Mouse (Mus musculus): Measurements from ENCODE around the gene Frmd6.

Frmd6 gene

DNA sequence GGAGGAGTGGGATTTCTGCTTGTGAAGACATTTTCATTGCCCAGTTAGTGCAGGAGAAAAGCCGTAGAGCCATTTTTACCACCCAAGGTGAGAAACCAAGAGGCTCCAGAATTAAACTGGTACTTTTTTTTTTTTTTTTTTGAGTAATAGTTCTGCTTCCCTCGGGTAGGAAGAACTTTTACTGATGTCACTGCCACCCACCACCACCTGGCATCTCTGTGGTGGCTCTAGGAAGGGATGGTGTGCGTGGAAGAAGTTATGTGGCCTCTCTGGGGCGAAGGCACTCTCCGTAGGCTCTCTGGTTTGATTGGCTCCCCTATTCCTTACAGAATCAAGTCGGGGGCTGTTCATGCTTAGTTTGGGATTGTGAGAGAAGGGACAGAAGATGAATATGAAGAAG, 17.3 kb upstream of the Frmd6 start:
- DNase-seq (ENCODE audit: extremely low spot score, low read depth, low spot score), result no peak

DNA sequence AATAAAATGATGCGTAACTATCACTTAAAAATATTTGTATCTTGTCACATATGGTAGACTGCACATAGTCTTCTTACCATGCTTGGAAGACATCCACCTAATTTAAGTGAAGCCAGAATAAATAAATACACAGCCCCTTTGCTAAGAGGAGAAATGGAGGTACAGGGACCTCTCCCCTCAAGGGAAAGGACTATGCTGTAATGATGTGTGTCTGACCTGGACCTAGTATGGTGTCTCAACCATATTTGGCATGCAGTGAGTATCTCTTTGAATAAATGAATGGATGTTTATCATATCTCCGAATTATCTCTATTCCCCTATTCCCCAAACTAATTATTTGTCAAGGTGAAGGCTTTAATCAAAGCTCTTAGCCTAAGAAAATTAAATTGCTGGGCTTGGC, 15.4 kb upstream of the Frmd6 start:
- no peak for DNase-seq (ENCODE audit: extremely low spot score, low read depth, low spot score)

DNA sequence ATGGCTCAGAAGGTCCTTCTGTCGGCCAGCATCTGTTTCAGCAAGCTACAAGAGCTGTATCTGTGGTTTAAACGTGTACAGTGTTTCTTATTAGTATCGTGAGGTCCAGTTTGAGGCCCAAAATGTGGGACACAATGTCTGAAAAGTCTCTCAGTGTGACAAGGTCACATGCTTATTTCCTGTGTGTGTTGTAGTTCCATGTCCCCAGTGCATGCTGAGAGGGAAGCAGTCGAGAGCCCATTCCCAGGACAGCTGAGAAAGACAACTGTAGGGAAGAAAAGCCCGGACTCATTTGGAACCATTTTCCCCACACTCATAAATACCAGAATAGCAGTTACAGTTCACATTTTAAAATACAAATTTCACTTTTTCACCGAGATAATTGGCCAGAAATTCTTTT, 13.5 kb upstream of the Frmd6 start:
- DNase-seq (ENCODE audit: extremely low spot score, low read depth, low spot score), result no peak

- no peak for DNase-seq (ENCODE audit: extremely low spot score, low read depth, low spot score)
Measured at GRCm38 (mm10) chr12:70812176-70812575, 13.1 kb upstream of the Frmd6 start.

DNA sequence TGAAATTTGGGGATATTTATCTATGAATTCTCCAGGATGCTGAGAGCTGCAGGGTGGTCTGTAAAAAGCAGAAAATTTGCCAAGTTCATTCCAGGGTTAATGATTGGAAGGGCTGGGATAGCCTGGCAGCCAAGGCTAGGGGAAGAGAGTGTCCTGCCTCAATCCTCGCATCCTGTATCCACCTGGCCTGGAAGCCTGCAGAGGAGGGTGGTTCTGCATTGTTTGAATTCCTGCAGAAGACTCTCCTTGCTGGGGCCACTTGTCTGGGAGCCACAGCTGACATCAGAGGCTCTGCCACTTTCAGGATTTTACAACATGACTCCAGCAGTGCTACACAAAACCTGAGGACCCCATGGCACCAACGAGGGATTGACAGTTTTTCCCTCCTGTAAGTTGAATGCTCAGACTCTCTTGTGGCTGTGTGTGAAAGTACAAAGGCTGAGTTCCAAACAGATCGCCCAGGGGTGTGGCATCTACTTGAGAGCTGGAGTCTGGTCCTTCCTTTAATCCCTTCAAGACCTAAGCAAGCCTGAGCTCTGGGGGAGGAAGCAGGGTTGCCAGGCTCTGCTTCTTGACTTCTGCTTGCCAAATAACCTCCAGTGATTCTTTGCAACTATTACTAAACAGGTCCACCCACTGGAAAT, 12.4 kb upstream of the Frmd6 start:
- DNase-seq (ENCODE audit: extremely low spot score, low read depth, low spot score), result no peak

DNA sequence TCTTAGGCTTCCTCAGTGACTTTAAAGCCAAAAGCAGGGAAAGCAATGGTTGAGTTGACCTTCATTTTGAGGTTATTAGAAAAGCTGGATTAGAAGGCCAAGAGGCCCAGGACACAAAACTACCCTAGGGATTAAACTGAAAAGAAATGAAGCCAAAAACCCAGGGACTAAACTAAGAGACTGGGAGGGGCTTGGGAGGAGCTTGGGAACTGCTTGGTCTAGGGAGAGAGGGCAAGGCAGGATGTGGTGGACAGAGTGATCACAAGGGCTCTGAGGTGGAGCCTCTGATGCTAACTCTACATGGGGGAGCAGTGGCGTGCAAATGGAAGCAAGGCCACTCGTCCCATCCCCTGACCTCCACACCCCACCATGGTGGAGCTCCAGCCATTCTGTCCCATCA, 8.6 kb upstream of the Frmd6 start:
- no peak for DNase-seq (ENCODE audit: extremely low spot score, low read depth, low spot score)

DNA sequence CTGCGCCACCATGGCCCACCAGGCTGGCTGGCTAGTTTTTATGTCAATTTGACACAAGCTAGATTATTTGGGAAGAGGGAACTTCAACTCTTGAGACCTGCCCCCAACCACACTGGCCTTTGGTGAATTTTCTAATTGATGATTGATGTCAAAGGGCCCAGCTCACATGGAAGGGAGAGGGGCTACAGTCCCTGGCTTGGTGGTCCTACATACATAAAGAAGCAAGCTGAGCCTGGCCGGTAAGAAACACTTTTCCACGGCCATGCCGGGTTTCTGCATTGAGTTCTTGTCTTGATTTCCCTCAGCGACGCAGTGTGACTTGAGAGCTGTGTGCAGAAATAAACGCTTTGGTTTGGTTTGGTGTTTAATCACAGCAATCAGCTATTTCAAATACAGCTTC, 1.3 kb upstream of the Frmd6 start:
- DNase-seq (ENCODE audit: extremely low spot score, low read depth, low spot score), result no peak

- no peak for DNase-seq (ENCODE audit: extremely low spot score, low read depth, low spot score)
Measured at GRCm38 (mm10) chr12:70825651-70826317, 470 bp downstream of the Frmd6 start.

DNA sequence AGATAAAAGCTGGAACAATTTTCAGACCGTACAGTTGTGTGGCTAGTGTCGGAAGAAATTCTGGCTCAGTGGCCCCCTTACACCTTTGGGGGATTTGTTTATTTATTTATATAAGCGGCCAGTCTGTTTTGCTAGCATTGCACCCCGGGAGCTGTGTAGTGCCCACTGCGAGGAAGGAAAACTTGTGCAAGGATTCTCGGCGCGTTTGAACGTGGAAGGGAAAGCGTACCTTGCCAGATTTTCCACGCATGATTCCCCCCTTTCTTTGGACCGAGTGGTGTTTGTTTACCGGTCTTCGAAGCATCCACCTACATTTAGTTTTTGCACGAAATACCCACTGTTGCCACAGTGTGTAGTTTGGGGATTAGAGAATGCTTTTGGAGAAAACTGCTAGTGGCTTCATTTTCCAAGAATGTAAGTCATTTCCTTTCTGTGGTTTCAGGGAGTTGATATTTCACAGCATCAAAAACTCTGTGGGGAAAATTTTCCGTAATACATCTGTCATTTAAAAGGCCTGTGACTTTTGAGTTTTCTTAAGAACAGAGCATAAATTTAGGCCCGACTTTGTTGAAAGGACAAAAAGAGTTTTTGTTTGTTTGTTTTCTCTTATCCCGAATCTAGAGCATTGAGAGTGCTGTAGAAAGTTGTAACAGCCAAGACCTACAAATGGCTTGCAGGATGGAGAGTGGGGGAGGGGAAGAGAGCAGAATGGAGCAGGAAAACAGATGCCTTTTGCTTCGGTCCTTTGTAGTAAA, 1.2 kb downstream of the Frmd6 start:
- DNase-seq (ENCODE audit: extremely low spot score, low read depth, low spot score), result no peak

DNA sequence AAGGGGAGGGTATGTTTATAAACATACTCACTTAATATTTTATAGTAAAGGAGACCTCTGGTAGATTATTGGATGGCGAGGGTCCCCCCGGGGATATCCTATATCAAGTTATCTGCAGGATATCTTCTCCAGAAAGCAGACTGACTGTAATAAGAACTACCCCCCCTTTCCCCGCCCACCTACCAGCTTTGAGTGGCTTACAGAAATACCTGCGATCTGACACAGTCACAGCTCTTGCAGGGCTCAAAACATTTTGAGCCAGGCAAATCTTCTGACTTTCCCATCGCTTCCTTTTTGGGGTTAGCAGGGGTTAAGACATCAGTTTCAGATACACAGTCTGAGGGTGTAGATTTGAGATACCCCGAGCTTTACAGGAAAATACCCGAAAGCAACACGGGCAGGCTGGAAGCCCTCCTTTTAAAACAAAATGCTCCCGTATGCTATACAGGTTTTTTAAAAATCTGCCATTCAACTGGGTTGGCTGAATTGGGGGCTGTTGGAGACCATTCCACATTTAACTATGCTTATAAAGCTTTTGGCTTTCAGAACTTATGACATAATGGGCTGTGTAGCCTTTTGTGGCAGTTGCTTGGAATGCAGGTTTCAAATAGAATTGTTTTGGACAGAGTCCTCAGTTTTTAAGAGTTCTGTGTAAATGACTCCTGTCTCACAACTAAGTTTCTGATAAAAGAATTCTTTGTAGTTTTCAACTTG, 2.0 kb downstream of the Frmd6 start:
- DNase-seq (ENCODE audit: extremely low spot score, low read depth, low spot score), result no peak

- no peak for DNase-seq (ENCODE audit: extremely low spot score, low read depth, low spot score)
Measured at GRCm38 (mm10) chr12:70827901-70828271, 2.6 kb downstream of the Frmd6 start.

DNA sequence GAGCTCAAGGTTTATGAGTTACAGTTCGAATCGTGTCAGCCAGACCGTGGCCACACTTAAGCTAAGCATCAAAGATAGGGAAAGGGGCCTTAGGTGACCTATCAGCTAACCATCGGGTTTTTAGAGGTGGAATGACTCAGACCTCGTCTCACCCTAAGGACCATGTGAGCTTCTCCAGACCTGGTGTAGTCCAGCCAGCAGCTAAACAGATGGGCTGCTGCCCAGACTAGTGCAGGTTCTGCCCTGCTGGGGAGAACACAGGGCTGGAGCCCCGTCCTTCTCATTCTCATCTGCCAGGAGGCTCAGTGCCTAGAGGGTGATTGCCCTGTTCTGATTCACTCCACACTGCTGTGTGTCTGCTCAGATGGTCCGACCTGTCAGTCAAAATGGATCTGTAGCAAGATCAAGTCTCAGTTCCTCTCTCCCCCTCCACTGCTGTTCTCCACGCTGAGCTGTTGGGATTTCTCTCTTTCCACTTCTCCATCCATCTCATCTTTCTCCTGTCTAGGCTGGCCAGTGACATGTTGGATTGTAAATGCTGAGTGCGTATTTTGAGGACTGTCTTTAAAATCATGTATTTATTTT, 5.8 kb downstream of the Frmd6 start:
- no peak for DNase-seq (ENCODE audit: extremely low spot score, low read depth, low spot score)

DNA sequence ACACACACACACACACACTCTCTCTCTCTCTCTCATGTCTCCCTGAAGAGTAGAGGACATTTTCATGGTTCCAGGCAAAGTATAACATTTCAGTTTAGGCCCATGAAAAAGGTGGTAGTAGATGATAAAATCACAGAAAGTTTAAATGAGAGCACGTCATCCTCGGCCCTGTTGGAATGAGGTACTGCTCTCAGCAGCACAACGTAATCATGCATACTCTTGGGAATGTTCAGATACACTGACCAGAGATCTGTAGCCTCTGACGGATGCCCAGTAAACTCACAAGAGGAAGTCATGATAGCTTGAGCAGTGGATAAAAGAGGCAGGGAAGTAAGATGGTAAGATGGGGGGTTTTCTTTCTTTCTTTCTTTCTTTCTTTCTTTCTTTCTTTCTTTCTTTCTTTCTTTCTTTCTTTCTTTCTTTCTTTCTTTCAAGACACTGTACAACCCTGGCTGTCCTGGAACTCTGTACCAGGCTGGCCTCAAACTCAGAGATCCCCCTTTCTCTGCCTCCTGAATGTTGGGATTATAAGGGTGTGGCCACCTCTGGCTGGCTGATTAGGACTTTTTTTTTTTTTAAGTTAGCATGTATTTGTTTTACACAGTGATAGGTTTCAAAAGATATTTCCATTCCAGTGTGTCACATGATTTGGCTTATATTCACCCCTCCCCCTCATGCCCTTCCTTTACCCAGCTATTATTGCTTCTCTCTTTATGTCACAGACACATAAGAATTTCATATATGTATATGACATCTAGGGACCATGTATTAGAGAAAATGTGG, 7.1 kb downstream of the Frmd6 start:
- DNase-seq (ENCODE audit: extremely low spot score, low read depth, low spot score), result no peak

- DNase-seq (ENCODE audit: extremely low spot score, low read depth, low spot score), result no peak
Measured at GRCm38 (mm10) chr12:70833050-70833449, 7.7 kb downstream of the Frmd6 start.

- DNase-seq (ENCODE audit: extremely low spot score, low read depth, low spot score), result no peak
Measured at GRCm38 (mm10) chr12:70834043-70834442, 8.7 kb downstream of the Frmd6 start.

GRCm38 (mm10) chr12:70835004-70835403, 9.7 kb downstream of the Frmd6 start:
- DNase-seq (ENCODE audit: extremely low spot score, low read depth, low spot score), result no peak

DNA sequence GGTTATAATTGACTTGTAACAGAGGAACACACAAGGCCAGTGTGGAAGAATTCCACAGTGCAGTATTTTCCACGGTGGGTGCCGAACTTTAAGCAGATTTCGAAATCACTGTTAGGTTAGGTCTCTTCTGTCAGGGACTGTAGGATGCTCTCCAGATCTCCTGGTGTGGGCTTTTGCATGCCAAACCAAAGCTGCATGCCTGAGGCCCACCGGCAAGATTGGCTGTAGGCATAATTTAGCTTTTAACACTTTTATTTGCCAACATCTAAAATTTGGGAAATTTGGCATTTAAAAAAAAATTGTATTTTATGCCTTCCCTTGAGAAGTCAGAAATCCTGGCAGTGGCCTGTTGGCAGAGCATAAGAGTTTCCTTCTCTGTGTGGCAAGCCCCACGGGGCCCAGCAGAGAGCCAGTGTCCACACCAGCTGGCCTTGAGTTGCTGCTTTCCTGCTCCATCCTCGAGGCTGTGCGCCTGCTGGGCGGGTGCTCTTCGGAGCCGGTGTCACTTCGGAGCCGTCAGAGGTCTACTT, 12.5 kb downstream of the Frmd6 start:
- no peak for DNase-seq (ENCODE audit: extremely low spot score, low read depth, low spot score)

GRCm38 (mm10) chr12:70845371-70845770, 20.1 kb downstream of the Frmd6 start:
- DNase-seq (ENCODE audit: extremely low spot score, low read depth, low spot score), result no peak

GRCm38 (mm10) chr12:70849024-70849423, 23.7 kb downstream of the Frmd6 start:
- no peak for DNase-seq (ENCODE audit: extremely low spot score, low read depth, low spot score)
